Mouse (Mus musculus) heart, embryonic 14.5 days (tissue): ENCODE measurements around the gene Ccr5. TPM values are rescaled to one million over a fixed set of nuclear protein-coding genes. Genes with fewer than 3 reads are reported as not detected.
A peak's percentile ranks its signal among the peaks of the same experiment; 100 is the strongest.
"Not testable (repeated sequence)": the region's sequence is repeated elsewhere in the genome, so short reads cannot be mapped to it uniquely, and the experiment has no call there.

Experiments used
- ATAC-seq: fragments of 200-750 bp; cut with Nextera tagmentation; 2 replicates; pipeline ENCODE4 v1.8.0; 2017; ENCODE audit warnings: low read depth, moderate TSS enrichment; ENCODE audit not compliant: insufficient number of reproducible peaks, insufficient read depth, low FRiP score
- H3K27ac ChIP-seq, 2 experiments: fragments of 200-500 bp in 1 of 2; fragments of 300-500 bp in 1 of 2; sonication (generic) in 1 of 2; replicated peaks in 1 of 2; 2 replicates each; pipeline ENCODE4 v1.5.1; 2012 to 2014; ENCODE audit warnings: low read depth in 2 of 2, low read length in 2 of 2, control low read depth in 1 of 2, mild to moderate bottlenecking in 1 of 2, mixed read lengths in 1 of 2; ENCODE audit not compliant: control insufficient read depth in 1 of 2, insufficient read depth in 1 of 2
- H3K27me3 ChIP-seq: fragments of 300-500 bp; sonication (generic); 2 replicates; pipeline ENCODE4 v1.6.1; 2014; ENCODE audit warnings: mild to moderate bottlenecking, low read length, control low read depth; ENCODE audit not compliant: control insufficient read depth, insufficient read depth
- H3K36me3 ChIP-seq: fragments of 300-500 bp; sonication (generic); 2 replicates; pipeline ENCODE4 v1.6.1; 2014; ENCODE audit warnings: mild to moderate bottlenecking, control low read depth, low read length, mixed read lengths; ENCODE audit not compliant: control insufficient read depth, insufficient read depth
- H3K4me1 ChIP-seq, 2 experiments: fragments of 200-500 bp in 1 of 2; fragments of 300-500 bp in 1 of 2; sonication (generic) in 1 of 2; 2 replicates each; pipeline ENCODE4 v1.6.1; 2012 to 2014; ENCODE audit warnings: low read length in 2 of 2, control low read depth in 1 of 2, mixed read lengths in 1 of 2; ENCODE audit not compliant: control insufficient read depth in 2 of 2, insufficient read depth in 2 of 2
- H3K4me2 ChIP-seq: fragments of 300-500 bp; sonication (generic); 2 replicates; pipeline ENCODE4 v1.6.1; 2014; ENCODE audit warnings: mild to moderate bottlenecking, low read length
- H3K4me3 ChIP-seq, 2 experiments: fragments of 200-500 bp in 1 of 2; fragments of 300-500 bp in 1 of 2; sonication (generic) in 1 of 2; 2 replicates each; pipeline ENCODE4 v1.5.1; 2012 to 2014; ENCODE audit warnings: low read length in 2 of 2, mild to moderate bottlenecking in 2 of 2, control low read depth in 1 of 2, low read depth in 1 of 2, moderate library complexity in 1 of 2; ENCODE audit not compliant: control insufficient read depth in 1 of 2, insufficient read depth in 1 of 2
- H3K9ac ChIP-seq: fragments of 300-500 bp; sonication (generic); 2 replicates; pipeline ENCODE4 v1.6.1; 2014; ENCODE audit warnings: mild to moderate bottlenecking, low read length
- H3K9me3 ChIP-seq: fragments of 300-500 bp; sonication (generic); 2 replicates; pipeline ENCODE4 v1.6.1; 2016; ENCODE audit warnings: low read length, control low read depth; ENCODE audit not compliant: control insufficient read depth
- WGBS: fragments of 180-500 bp; shearing (Covaris S2); extraction: QIAGEN DNeasy Blood & Tissue Kit; methylation state at CpG from one replicate; pipeline ENCODE4 v1.1.7; 2014; 5-methylcytosine and 5-hydroxymethylcytosine counted together
- polyA plus RNA-seq: library from polyadenylated mRNA; unstranded; fragments of >200 nt; fragmentation: Nextera tagmentation; extraction: Ambion mirVana; gene quantifications from 2 replicates; pipeline ENCODE4 v1.2.1, GENCODE M21; 2014

Gene Ccr5
- polyA plus RNA-seq, 1 experiment from 2014 or later = 0.61 TPM

GRCm38 (mm10) chr9:124125576-124125975 is 4.2 kb downstream of the Ccr5 start:
- Histone ChIP-seq H3K36me3 (no peaks in the 10 kb centered on the region), H3K4me3 (no peak overlapping the region), H3K27me3 (no peaks in the 10 kb centered on the region), H3K4me1 (no peaks in the 10 kb centered on the region), H3K9me3 (no peaks in the 10 kb centered on the region), H3K27ac (peak overlapping the region in 1 of 2 experiments; percentile 39; a peak in 1 of 4 replicates), H3K4me2 (no peak overlapping the region), H3K9ac (no peak overlapping the region)
- no peak for ATAC-seq
- WGBS = 76% methylated on average over 11 of the region's 11 CpGs

- H3K27me3 ChIP-seq = no peaks in the 10 kb centered on the region
- H3K27ac ChIP-seq = peak overlapping the region; percentile 39 to 66; a peak in 3 of 4 replicates
- no peak for ATAC-seq
These were observed 5.0 kb downstream of the Ccr5 start for GRCm38 (mm10) chr9:124126373-124126772.

GRCm38 (mm10) chr9:124127412-124127811 is 6.1 kb downstream of the Ccr5 start:
- ATAC-seq = no peak
- Histone ChIP-seq H3K4me3 (no peak overlapping the region), H3K36me3 (no peaks in the 10 kb centered on the region), H3K27me3 (no peaks in the 10 kb centered on the region), H3K27ac (no peak overlapping the region; a peak in 1 of 4 replicates), H3K4me2 (no peak overlapping the region), H3K9me3 (no peaks in the 10 kb centered on the region), H3K9ac (no peak overlapping the region), H3K4me1 (no peaks in the 10 kb centered on the region)
- WGBS = 41% methylated on average over 4 of the region's 4 CpGs

More at GRCm38 (mm10) chr9:124126373-124126772, 5.0 kb downstream of the Ccr5 start:
- Histone ChIP-seq H3K4me3 (no peak overlapping the region), H3K4me2 (0 out of 2 replicates have a peak overlapping the region, but pooled peaks have one; percentile 5), H3K36me3 (no peaks in the 10 kb centered on the region), H3K9ac (peak overlapping the region; percentile 22), H3K9me3 (no peaks in the 10 kb centered on the region), H3K4me1 (no peaks in the 10 kb centered on the region)
- WGBS = 18% methylated on average over 5 of the region's 5 CpGs

GRCm38 (mm10) chr9:124128379-124128778 is 7.0 kb downstream of the Ccr5 start:
- 0% methylated on average over 1 of the region's 1 CpGs for WGBS
- H3K36me3 ChIP-seq = no peaks in the 10 kb centered on the region
- no peak overlapping the region for H3K27ac ChIP-seq
- H3K4me3 ChIP-seq = no peak overlapping the region
- ATAC-seq = no peak
- no peaks in the 10 kb centered on the region for H3K27me3 ChIP-seq
- no peaks in the 10 kb centered on the region for H3K4me1 ChIP-seq
- no peak overlapping the region for H3K9ac ChIP-seq
- H3K9me3 ChIP-seq = no peaks in the 10 kb centered on the region
- H3K4me2 ChIP-seq = no peak overlapping the region

GRCm38 (mm10) chr9:124132899-124133298 is 11.6 kb downstream of the Ccr5 start:
- not testable (repeated sequence) for H3K4me3 ChIP-seq, ATAC-seq, H3K27ac ChIP-seq, H3K9ac ChIP-seq, H3K27me3 ChIP-seq, H3K9me3 ChIP-seq, H3K36me3 ChIP-seq, H3K4me2 ChIP-seq, H3K4me1 ChIP-seq
- 72% methylated on average over 2 of the region's 2 CpGs for WGBS

GRCm38 (mm10) chr9:124134919-124135318 is 13.6 kb downstream of the Ccr5 start:
- ATAC-seq, H3K4me2 ChIP-seq, H3K4me3 ChIP-seq, H3K9ac ChIP-seq, H3K27ac ChIP-seq, H3K27me3 ChIP-seq, H3K4me1 ChIP-seq, H3K9me3 ChIP-seq, H3K36me3 ChIP-seq: not testable (repeated sequence)
- 73% methylated on average over 1 of the region's 1 CpGs for WGBS

GRCm38 (mm10) chr9:124137619-124138018 is 16.3 kb downstream of the Ccr5 start:
- Histone ChIP-seq H3K4me2 (no peak overlapping the region), H3K27ac (no peak overlapping the region), H3K4me3 (no peak overlapping the region), H3K27me3 (no peaks in the 10 kb centered on the region), H3K36me3 (no peaks in the 10 kb centered on the region), H3K4me1 (no peaks in the 10 kb centered on the region), H3K9me3 (no peaks in the 10 kb centered on the region), H3K9ac (no peak overlapping the region)
- WGBS = 57% methylated on average over 11 of the region's 11 CpGs
- ATAC-seq = no peak

GRCm38 (mm10) chr9:124138055-124138775 is 16.9 kb downstream of the Ccr5 start:
- no peak overlapping the region for H3K4me3 ChIP-seq
- H3K27me3 ChIP-seq = no peaks in the 10 kb centered on the region
- no peak overlapping the region for H3K9ac ChIP-seq
- H3K4me1 ChIP-seq = no peaks in the 10 kb centered on the region
- no peak for ATAC-seq
- WGBS = 9% methylated on average over 4 of the region's 4 CpGs
- no peaks in the 10 kb centered on the region for H3K36me3 ChIP-seq
- H3K27ac ChIP-seq = no peak overlapping the region
- H3K4me2 ChIP-seq = no peak overlapping the region
- no peaks in the 10 kb centered on the region for H3K9me3 ChIP-seq
